Mouse (Mus musculus) layer of hippocampus, adult 2 months (tissue): ENCODE measurements around the gene Cpsf4l. TPM values are rescaled to one million over a fixed set of nuclear protein-coding genes. Genes with fewer than 3 reads are reported as not detected.

ENCODE experiments used
- DNase-seq, 2 experiments: peaks; one replicate each; pipeline ENCODE4 v3.0.0; 2022; ENCODE audit warnings: low spot score in 2 of 2
- H3K27ac ChIP-seq: fragments of 200-600 bp; 2 replicates; pipeline ENCODE4 v1.8.1; 2022
- H3K4me3 ChIP-seq: fragments of 200-600 bp; 2 replicates; pipeline ENCODE4 v1.8.1; 2022; ENCODE audit warnings: mild to moderate bottlenecking
- CTCF ChIP-seq: fragments of 200-600 bp; conservative IDR thresholded peaks from 2 replicates; pipeline ENCODE4 v1.8.1; 2022; ENCODE audit warnings: antibody characterized with exemption, mild to moderate bottlenecking, moderate library complexity
- total RNA-seq, 2 experiments: library from RNA; stranded (reverse); gene quantifications; 2 replicates each; pipeline ENCODE4 v1.2.3; 2021

Gene Cpsf4l
- total RNA-seq, 2 experiments from 2014 or later, result not detected

GRCm38 (mm10) chr11:113747725-113748380, 38.0 kb upstream of the Cpsf4l start:
- Histone ChIP-seq H3K27ac (peak overlapping the region; percentile 98), H3K4me3 (peak overlapping the region; percentile 80)

GRCm38 (mm10) chr11:113747056-113747455, 37.2 kb upstream of the Cpsf4l start:
- Histone ChIP-seq H3K4me3 (peak overlapping the region; percentile 80), H3K27ac (peak overlapping the region; percentile 98)
- no peak for TF ChIP-seq CTCF
- DNase-seq, result no peak

More at GRCm38 (mm10) chr11:113747725-113748380, 38.0 kb upstream of the Cpsf4l start:
- no peak for DNase-seq
- TF ChIP-seq CTCF, result no peak

GRCm38 (mm10) chr11:113745961-113746360, 36.1 kb upstream of the Cpsf4l start:
- Histone ChIP-seq H3K27ac (no peak overlapping the region), H3K4me3 (no peak overlapping the region)
- no peak for TF ChIP-seq CTCF
- no peak for DNase-seq

GRCm38 (mm10) chr11:113742998-113743397, 33.2 kb upstream of the Cpsf4l start:
- TF ChIP-seq CTCF, result peak; percentile 63
- H3K4me3 ChIP-seq, result no peak overlapping the region
- H3K27ac ChIP-seq, result no peak overlapping the region
- no peak for DNase-seq

GRCm38 (mm10) chr11:113740100-113740499, 30.3 kb upstream of the Cpsf4l start:
- no peak overlapping the region for H3K4me3 ChIP-seq
- peak overlapping the region; percentile 18; the same call in 1 of the 2 replicates for H3K27ac ChIP-seq
- TF ChIP-seq CTCF, result no peak
- DNase-seq, result no peak

GRCm38 (mm10) chr11:113739213-113739612, 29.4 kb upstream of the Cpsf4l start:
- no peak overlapping the region for H3K4me3 ChIP-seq
- TF ChIP-seq CTCF, result no peak
- peak overlapping the region; percentile 18; the same call in 1 of the 2 replicates for H3K27ac ChIP-seq
- no peak for DNase-seq

GRCm38 (mm10) chr11:113737912-113738311, 28.1 kb upstream of the Cpsf4l start:
- Histone ChIP-seq H3K27ac (peak overlapping the region; percentile 28; the same call in 1 of the 2 replicates), H3K4me3 (no peak overlapping the region)
- TF ChIP-seq CTCF, result no peak
- no peak for DNase-seq

- peak overlapping the region; percentile 28; the same call in 1 of the 2 replicates for H3K27ac ChIP-seq
- H3K4me3 ChIP-seq, result no peak overlapping the region
- no peak for DNase-seq
- TF ChIP-seq CTCF, result no peak
Observed at GRCm38 (mm10) chr11:113737553-113737854, 27.7 kb upstream of the Cpsf4l start.

- Histone ChIP-seq H3K4me3 (no peak overlapping the region), H3K27ac (peak overlapping the region; percentile 28; the same call in 1 of the 2 replicates)
- DNase-seq, result no peak
- TF ChIP-seq CTCF, result no peak
Observed at GRCm38 (mm10) chr11:113736848-113737552, 27.2 kb upstream of the Cpsf4l start.

GRCm38 (mm10) chr11:113735151-113735550, 25.3 kb upstream of the Cpsf4l start:
- peak overlapping the region; percentile 23; the same call in 1 of the 2 replicates for H3K27ac ChIP-seq
- TF ChIP-seq CTCF, result no peak
- no peak for DNase-seq
- no peak overlapping the region for H3K4me3 ChIP-seq

- H3K4me3 ChIP-seq, result no peak overlapping the region
- H3K27ac ChIP-seq, result peak overlapping the region; percentile 3; the same call in 1 of the 2 replicates
Observed at GRCm38 (mm10) chr11:113733631-113734364, 24.0 kb upstream of the Cpsf4l start.

GRCm38 (mm10) chr11:113731945-113732612, 22.3 kb upstream of the Cpsf4l start:
- peak; percentile 55 for TF ChIP-seq CTCF
- DNase-seq, result no peak
- no peak overlapping the region for H3K4me3 ChIP-seq
- H3K27ac ChIP-seq, result 0 out of 2 replicates have a peak overlapping the region, but pooled peaks have one; percentile 14

More at GRCm38 (mm10) chr11:113733631-113734364, 24.0 kb upstream of the Cpsf4l start:
- DNase-seq, result no peak
- TF ChIP-seq CTCF, result no peak
